Mouse (Mus musculus) limb, embryonic 15.5 days (tissue): ENCODE results near the gene Atg4d. TPM values are rescaled to one million over a fixed set of nuclear protein-coding genes. Genes with fewer than 3 reads are reported as not detected.
A peak's percentile ranks its signal among the peaks of the same experiment; 100 is the strongest.

Experiments used
- ATAC-seq: fragments of 200-750 bp; cut with Nextera tagmentation; 2 replicates; pipeline ENCODE4 v1.8.0; 2017; ENCODE audit warnings: low read depth, moderate TSS enrichment; ENCODE audit not compliant: insufficient number of reproducible peaks, low FRiP score, low TSS enrichment
- H3K27ac ChIP-seq: fragments of 300-500 bp; sonication (generic); 2 replicates; pipeline ENCODE4 v1.5.1; 2015; ENCODE audit warnings: moderate library complexity, mild to moderate bottlenecking, inconsistent platforms
- H3K27me3 ChIP-seq: fragments of 300-500 bp; sonication (generic); 2 replicates; pipeline ENCODE4 v1.6.1; 2015; ENCODE audit warnings: inconsistent platforms
- H3K36me3 ChIP-seq: fragments of 300-500 bp; sonication (generic); 2 replicates; pipeline ENCODE4 v1.6.1; 2015; ENCODE audit warnings: inconsistent platforms
- H3K4me1 ChIP-seq: fragments of 300-500 bp; sonication (generic); 2 replicates; pipeline ENCODE4 v1.6.1; 2015; ENCODE audit warnings: inconsistent platforms
- H3K4me2 ChIP-seq: fragments of 300-500 bp; sonication (generic); 2 replicates; pipeline ENCODE4 v1.6.1; 2015; ENCODE audit warnings: mild to moderate bottlenecking, inconsistent platforms
- H3K4me3 ChIP-seq: fragments of 300-500 bp; sonication (generic); 2 replicates; pipeline ENCODE4 v1.5.1; 2015; ENCODE audit warnings: mild to moderate bottlenecking, inconsistent platforms
- H3K9ac ChIP-seq: fragments of 300-500 bp; sonication (generic); 2 replicates; pipeline ENCODE4 v1.6.1; 2015; ENCODE audit warnings: inconsistent platforms
- H3K9me3 ChIP-seq: fragments of 300-500 bp; sonication (generic); 2 replicates; pipeline ENCODE4 v1.6.1; 2016; ENCODE audit warnings: inconsistent platforms
- WGBS: fragments of 180-500 bp; shearing (Covaris S2); methylation state at CpG from one replicate; pipeline ENCODE4 v1.1.7; 2015; 5-methylcytosine and 5-hydroxymethylcytosine counted together
- polyA plus RNA-seq: library from polyadenylated mRNA; unstranded; fragments of >200 nt; fragmentation: Nextera tagmentation; extraction: Ambion mirVana; gene quantifications from 2 replicates; pipeline ENCODE4 v1.2.1, GENCODE M21; 2015

Atg4d gene
- polyA plus RNA-seq, 1 experiment from 2014 or later: 40.8 TPM

DNA sequence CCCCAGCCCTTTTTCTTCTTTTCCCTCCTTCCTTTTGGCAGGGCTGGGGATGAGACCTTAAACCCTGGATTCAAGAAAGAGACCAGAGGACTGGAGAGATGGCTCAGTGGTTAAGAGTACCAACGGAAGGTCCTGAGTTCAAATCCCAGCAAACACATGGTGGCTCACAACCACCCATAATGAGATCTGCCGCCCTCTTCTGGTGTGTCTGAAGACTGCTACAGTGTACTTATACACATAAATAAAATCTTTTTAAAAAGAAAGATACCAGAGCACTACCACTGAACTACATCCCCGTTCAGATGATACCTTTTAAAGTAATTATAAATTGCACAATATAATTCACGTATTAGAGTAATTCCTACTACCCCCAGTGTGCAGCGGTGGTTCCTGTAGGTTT, 32.2 kb upstream of the Atg4d start:
- Histone ChIP-seq H3K27ac (no peak overlapping the region), H3K27me3 (no peaks in the 10 kb centered on the region), H3K9ac (no peak overlapping the region), H3K36me3 (peaks cover 75% of the 10 kb centered on the region), H3K4me1 (peaks cover 23% of the 10 kb centered on the region), H3K9me3 (no peaks in the 10 kb centered on the region), H3K4me3 (no peak overlapping the region), H3K4me2 (no peak overlapping the region)
- WGBS: 84% methylated on average over 5 of the region's 5 CpGs
- no peak for ATAC-seq

DNA sequence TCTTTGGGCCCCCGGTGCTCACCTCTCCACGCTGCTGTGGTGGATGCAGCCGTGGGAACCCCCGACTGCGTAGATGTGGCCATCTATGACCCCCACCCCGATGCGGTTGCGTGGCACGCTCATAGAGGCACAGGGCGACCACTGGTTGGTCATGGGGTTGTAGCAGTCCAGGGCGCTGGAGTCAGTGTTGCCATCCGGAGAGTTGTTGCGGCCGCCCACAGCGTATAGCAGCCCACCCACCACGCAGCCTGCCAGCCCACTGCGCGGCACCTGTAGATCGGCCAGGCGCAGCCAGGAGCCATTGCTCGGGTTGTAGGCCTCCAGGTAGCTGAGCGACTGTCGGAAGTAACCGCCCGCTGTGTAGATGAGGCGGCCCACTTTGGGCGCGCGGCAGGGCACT, 31.7 kb upstream of the Atg4d start:
- no peak overlapping the region for H3K4me2 ChIP-seq
- peaks cover 75% of the 10 kb centered on the region for H3K36me3 ChIP-seq
- no peaks in the 10 kb centered on the region for H3K9me3 ChIP-seq
- no peak for ATAC-seq
- peaks cover 23% of the 10 kb centered on the region for H3K4me1 ChIP-seq
- no peak overlapping the region for H3K27ac ChIP-seq
- H3K27me3 ChIP-seq: no peaks in the 10 kb centered on the region
- WGBS: 94% methylated on average over 29 of the region's 29 CpGs
- no peak overlapping the region for H3K9ac ChIP-seq
- no peak overlapping the region for H3K4me3 ChIP-seq

- no peak overlapping the region for H3K27ac ChIP-seq
- no peak for ATAC-seq
- no peak overlapping the region for H3K4me3 ChIP-seq
- H3K9ac ChIP-seq: no peak overlapping the region
- H3K27me3 ChIP-seq: no peaks in the 10 kb centered on the region
- peaks cover 21% of the 10 kb centered on the region for H3K4me1 ChIP-seq
- WGBS: 88% methylated on average over 28 of the region's 28 CpGs
- H3K9me3 ChIP-seq: no peaks in the 10 kb centered on the region
- no peak overlapping the region for H3K4me2 ChIP-seq
- H3K36me3 ChIP-seq: peaks cover 72% of the 10 kb centered on the region
Observed at GRCm38 (mm10) chr9:21233805-21234204, 31.3 kb upstream of the Atg4d start.

GRCm38 (mm10) chr9:21235341-21235740, 29.8 kb upstream of the Atg4d start:
- H3K27ac ChIP-seq: no peak overlapping the region
- no peak overlapping the region for H3K9ac ChIP-seq
- H3K4me3 ChIP-seq: no peak overlapping the region
- H3K4me1 ChIP-seq: peaks cover 27% of the 10 kb centered on the region
- no peak for ATAC-seq
- no peak overlapping the region for H3K4me2 ChIP-seq
- no peaks in the 10 kb centered on the region for H3K27me3 ChIP-seq
- 76% methylated on average over 4 of the region's 4 CpGs for whole genome bisulfite sequencing
- peaks cover 57% of the 10 kb centered on the region for H3K36me3 ChIP-seq
- H3K9me3 ChIP-seq: no peaks in the 10 kb centered on the region

- WGBS: 82% methylated on average over 25 of the region's 25 CpGs
- Histone ChIP-seq H3K27me3 (peaks cover 6% of the 10 kb centered on the region; the same call in 1 of the 2 replicates), H3K4me2 (peak overlapping the region; percentile 67), H3K4me3 (peak overlapping the region; percentile 73), H3K9me3 (no peaks in the 10 kb centered on the region), H3K4me1 (peaks cover 24% of the 10 kb centered on the region), H3K36me3 (peaks cover 41% of the 10 kb centered on the region), H3K27ac (peak overlapping the region; percentile 95), H3K9ac (peak overlapping the region; percentile 89; the same call in 1 of the 2 replicates)
- no peak for ATAC-seq
Observed at GRCm38 (mm10) chr9:21236991-21237367, 28.1 kb upstream of the Atg4d start.

DNA sequence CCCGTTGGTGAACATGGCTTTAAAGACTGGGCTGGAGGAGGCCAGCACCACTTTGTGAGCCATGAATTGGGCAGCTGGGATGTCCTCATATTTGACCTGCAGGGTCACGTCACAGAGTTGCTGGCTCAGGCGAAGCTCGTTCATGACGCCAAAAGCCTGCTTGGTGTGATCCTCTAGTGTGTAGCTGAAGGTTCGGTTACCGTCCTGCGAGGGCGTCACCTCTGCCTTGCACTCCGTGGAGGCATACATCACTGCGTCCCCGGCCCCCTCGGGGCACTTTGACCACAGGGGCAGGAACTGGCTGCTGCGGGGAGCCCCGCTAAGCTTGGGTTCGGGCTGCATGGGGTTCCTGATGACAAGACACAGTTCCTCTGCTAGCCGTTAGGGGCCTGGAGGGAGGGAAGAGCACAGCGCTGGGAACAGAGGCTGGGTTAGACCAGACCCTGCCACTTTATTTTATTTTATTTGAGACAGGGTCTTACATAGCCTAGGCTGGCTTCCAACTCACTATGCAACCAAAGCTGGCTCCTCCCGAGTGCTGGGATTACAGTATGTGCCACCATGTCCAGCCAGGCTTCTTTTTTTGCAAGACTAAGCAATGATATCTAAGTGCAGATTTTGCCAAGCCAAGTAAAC, 27.6 kb upstream of the Atg4d start:
- H3K4me2 ChIP-seq: peak overlapping the region; percentile 67
- peaks cover 24% of the 10 kb centered on the region for H3K4me1 ChIP-seq
- ATAC-seq: peak; percentile 23; the same call in 1 of the 2 replicates
- H3K9ac ChIP-seq: peak overlapping the region; percentile 89
- peak overlapping the region; percentile 73 for H3K4me3 ChIP-seq
- 12% methylated on average over 19 of the region's 19 CpGs for WGBS
- peaks cover 11% of the 10 kb centered on the region; the same call in 1 of the 2 replicates for H3K27me3 ChIP-seq
- peaks cover 36% of the 10 kb centered on the region for H3K36me3 ChIP-seq
- no peaks in the 10 kb centered on the region for H3K9me3 ChIP-seq
- H3K27ac ChIP-seq: peak overlapping the region; percentile 95

DNA sequence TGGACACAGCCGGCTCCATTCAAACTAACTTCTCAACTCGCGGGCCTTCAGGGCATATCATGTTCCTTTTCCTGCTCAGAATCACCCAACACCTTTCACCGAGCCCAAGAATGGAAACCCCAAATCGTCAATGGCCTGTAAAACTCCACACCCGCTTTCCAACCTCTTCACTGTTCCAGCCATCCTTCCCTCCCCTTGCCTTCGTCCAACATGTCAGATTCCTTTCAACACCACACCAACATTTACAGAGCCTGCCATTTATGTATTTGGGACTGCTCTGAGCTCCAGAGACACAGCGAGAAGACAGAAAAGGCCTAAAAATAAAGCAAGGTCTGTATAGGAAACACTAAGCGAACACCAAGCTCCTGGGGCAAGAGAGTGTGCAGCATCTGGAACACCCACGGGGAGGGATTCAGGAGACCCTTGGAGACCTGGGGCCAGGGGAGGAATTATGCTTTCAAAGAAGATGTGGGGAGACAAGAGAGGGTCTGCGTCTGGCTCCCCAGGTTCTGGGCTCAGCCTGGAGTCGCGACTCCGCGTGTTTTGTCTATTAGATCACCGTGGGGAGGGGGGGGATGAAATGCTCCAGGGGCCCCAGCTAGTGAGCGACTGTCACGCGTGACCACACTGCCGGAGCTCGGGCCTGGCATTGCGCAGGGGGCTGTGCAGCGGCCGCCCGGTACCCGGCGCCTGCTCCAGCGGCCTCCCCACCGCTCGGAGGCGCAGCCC, 26.9 kb upstream of the Atg4d start:
- H3K9me3 ChIP-seq: no peaks in the 10 kb centered on the region
- peak overlapping the region; percentile 67 for H3K4me2 ChIP-seq
- peaks cover 24% of the 10 kb centered on the region for H3K4me1 ChIP-seq
- H3K4me3 ChIP-seq: peak overlapping the region; percentile 73
- peak overlapping the region; percentile 95 for H3K27ac ChIP-seq
- H3K27me3 ChIP-seq: peaks cover 18% of the 10 kb centered on the region
- ATAC-seq: peak; percentile 26
- peaks cover 29% of the 10 kb centered on the region for H3K36me3 ChIP-seq
- H3K9ac ChIP-seq: peak overlapping the region; percentile 89
- under 1% methylated on average over 31 of the region's 31 CpGs for WGBS

DNA sequence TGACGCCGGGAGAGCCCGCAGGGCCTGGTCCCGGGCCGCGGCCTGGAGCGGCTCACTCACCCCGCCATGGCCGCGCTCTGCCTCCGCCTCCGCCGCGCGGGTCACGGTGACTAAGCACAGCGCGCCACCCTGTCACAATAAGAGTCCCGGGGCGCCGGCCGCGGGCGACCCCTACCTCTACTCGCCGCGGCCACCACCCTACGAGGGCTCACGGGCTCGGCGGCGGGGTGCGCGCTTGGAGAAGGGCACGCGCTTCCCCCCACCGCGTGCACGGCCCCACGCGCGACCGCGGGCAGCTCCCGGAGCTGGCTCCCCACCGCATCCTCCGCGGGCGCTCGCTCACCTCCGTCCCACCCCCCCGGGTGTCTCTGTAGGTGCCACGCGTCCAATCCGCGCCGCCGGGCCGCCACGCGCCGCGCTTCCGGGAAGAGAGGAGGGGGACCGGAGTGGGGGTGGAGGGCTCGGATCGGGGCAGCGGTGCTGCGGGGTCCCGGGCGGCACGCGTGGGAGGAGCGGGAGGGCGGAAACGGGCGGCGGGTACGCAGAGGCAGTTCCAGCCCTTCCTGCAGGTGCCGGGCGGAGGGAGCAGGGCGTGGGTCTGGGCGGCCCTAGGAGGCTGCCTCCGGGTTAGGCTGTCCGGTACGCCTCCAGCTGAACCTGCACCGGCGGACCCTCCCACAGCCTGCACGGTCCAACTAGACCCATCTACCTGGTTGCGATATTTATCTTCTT, 26.2 kb upstream of the Atg4d start, which contains the start of gene Keap1:
Gene Keap1, minus strand, starts transcription at position 629 of the 732 bp plus-strand sequence.
- Histone ChIP-seq H3K27me3 (peaks cover 25% of the 10 kb centered on the region), H3K27ac (peak within 1 kb of the TSS; percentile 95), H3K36me3 (peaks cover 21% of the 10 kb centered on the region), H3K4me2 (peak within 1 kb of the TSS; percentile 67), H3K9ac (peak within 1 kb of the TSS; percentile 89), H3K4me1 (peaks cover 26% of the 10 kb centered on the region), H3K9me3 (no peaks in the 10 kb centered on the region), H3K4me3 (peak within 1 kb of the TSS; percentile 73)
- peak; percentile 79 for ATAC-seq
- WGBS: under 1% methylated on average over 78 of the region's 90 CpGs

DNA sequence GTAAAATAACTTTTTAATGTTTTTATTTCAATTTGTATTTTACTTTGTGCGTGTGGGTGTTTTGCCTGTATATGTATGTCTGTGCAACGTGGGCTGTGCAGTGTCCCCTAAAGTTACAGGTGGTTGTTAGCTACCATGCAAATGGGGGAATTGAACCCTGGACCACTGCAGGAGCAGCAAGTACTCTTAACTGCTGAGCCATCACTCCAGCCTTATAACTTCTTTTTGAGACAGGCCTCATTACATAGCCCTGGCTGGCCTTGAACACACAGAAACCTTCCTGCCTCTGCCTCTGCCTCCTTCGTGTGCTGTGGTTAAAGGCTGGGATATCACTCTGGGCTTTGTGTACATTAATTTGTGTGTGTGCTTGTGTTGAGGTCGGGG, 25.6 kb upstream of the Atg4d start:
- Histone ChIP-seq H3K4me2 (peak overlapping the region; percentile 67), H3K27me3 (peaks cover 31% of the 10 kb centered on the region), H3K9ac (peak overlapping the region; percentile 89), H3K4me3 (peak overlapping the region; percentile 73), H3K4me1 (peaks cover 32% of the 10 kb centered on the region), H3K27ac (peak overlapping the region; percentile 95), H3K9me3 (no peaks in the 10 kb centered on the region), H3K36me3 (peaks cover 16% of the 10 kb centered on the region)
- WGBS: 27% methylated on average over 4 of the region's 4 CpGs
- no peak for ATAC-seq

DNA sequence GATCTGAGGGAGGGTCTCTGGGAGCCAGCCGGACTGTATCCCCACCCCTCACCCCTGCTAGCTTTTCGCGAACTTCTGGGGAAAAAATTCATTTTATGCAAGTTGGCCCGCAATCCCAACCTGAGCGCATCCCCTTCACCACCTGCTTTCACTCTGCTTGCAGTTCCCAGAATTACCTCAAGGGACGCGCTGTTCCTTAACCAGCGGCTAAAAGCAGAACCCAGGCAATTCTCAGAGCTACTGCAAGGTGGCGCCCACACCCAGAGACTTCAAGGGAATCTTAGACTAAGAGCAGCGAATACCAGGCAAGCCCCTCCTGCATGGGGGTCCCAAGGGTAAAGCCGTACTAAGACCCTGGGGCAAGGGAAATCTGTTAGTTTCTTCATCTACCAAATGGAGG, 23.8 kb upstream of the Atg4d start:
- no peak overlapping the region for H3K4me3 ChIP-seq
- H3K9ac ChIP-seq: no peak overlapping the region
- H3K4me2 ChIP-seq: no peak overlapping the region
- no peak for ATAC-seq
- H3K4me1 ChIP-seq: peaks cover 38% of the 10 kb centered on the region
- 0 out of 2 replicates have a peak, but pooled peaks cover 3% of the 10 kb centered on the region for H3K36me3 ChIP-seq
- no peak overlapping the region for H3K27ac ChIP-seq
- WGBS: 5% methylated on average over 11 of the region's 11 CpGs
- H3K9me3 ChIP-seq: no peaks in the 10 kb centered on the region
- H3K27me3 ChIP-seq: peaks cover 49% of the 10 kb centered on the region

- Histone ChIP-seq H3K27ac (no peak overlapping the region), H3K27me3 (peaks cover 71% of the 10 kb centered on the region), H3K9me3 (no peaks in the 10 kb centered on the region), H3K4me3 (peak overlapping the region; percentile 47), H3K4me2 (peak overlapping the region; percentile 96), H3K4me1 (peaks cover 30% of the 10 kb centered on the region), H3K36me3 (no peaks in the 10 kb centered on the region), H3K9ac (0 out of 2 replicates have a peak overlapping the region, but pooled peaks have one; percentile 26)
- ATAC-seq: no peak
- WGBS: 14% methylated on average over 42 of the region's 42 CpGs
Observed at GRCm38 (mm10) chr9:21243826-21244427, 21.2 kb upstream of the Atg4d start.
